Mouse (Mus musculus): Measurements from ENCODE around the gene Hipk1. TPM values are rescaled to one million over a fixed set of nuclear protein-coding genes. Genes with fewer than 3 reads are reported as not detected.

Gene Hipk1
- total RNA-seq, 2 experiments from 2014 or later = 68.1 to 77.3 TPM

- DNase-seq (ENCODE audit: low spot score in 2 of 2) = no peak
These were observed 39.8 kb downstream of the Hipk1 start for GRCm38 (mm10) chr3:103751558-103751957.

- no peak for DNase-seq (ENCODE audit: low spot score in 2 of 2)
These were observed 44.7 kb downstream of the Hipk1 start for GRCm38 (mm10) chr3:103746711-103747110.

- DNase-seq (ENCODE audit: low spot score in 2 of 2) = no peak
These were observed 46.2 kb downstream of the Hipk1 start for GRCm38 (mm10) chr3:103745001-103745770.

GRCm38 (mm10) chr3:103743208-103743607 is 48.2 kb downstream of the Hipk1 start:
- DNase-seq (ENCODE audit: low spot score in 2 of 2) = no peak

- no peak for DNase-seq (ENCODE audit: low spot score in 2 of 2)
These were observed 51.0 kb downstream of the Hipk1 start for GRCm38 (mm10) chr3:103740342-103740741.

- DNase-seq (ENCODE audit: low spot score in 2 of 2) = no peak
These were observed 52.0 kb downstream of the Hipk1 start, which contains the start of gene Gm10964 for GRCm38 (mm10) chr3:103739329-103739728. Gene Gm10964 (plus strand): TSS chr3:103739366.

GRCm38 (mm10) chr3:103737778-103738571 is 53.4 kb downstream of the Hipk1 start, which contains the start of gene Olfml3:
Gene Olfml3 (minus strand): TSS chr3:103738001.
- DNase-seq (ENCODE audit: low spot score in 2 of 2) = peak; percentile 96 to 98

GRCm38 (mm10) chr3:103737061-103737754 is 54.2 kb downstream of the Hipk1 start:
- DNase-seq (ENCODE audit: low spot score in 2 of 2) = peak in 1 of 2 experiments; percentile 48

- no peak for DNase-seq (ENCODE audit: low spot score in 2 of 2)
These were observed 55.4 kb downstream of the Hipk1 start for GRCm38 (mm10) chr3:103735776-103736600.

- DNase-seq (ENCODE audit: low spot score in 2 of 2) = no peak
These were observed 56.5 kb downstream of the Hipk1 start for GRCm38 (mm10) chr3:103734696-103735519.

- DNase-seq (ENCODE audit: low spot score in 2 of 2) = peak; percentile 42 to 53
These were observed 57.3 kb downstream of the Hipk1 start for GRCm38 (mm10) chr3:103733799-103734695.

GRCm38 (mm10) chr3:103733176-103733575 is 58.2 kb downstream of the Hipk1 start:
- no peak for DNase-seq (ENCODE audit: low spot score in 2 of 2)

GRCm38 (mm10) chr3:103732116-103732515 is 59.2 kb downstream of the Hipk1 start:
- no peak for DNase-seq (ENCODE audit: low spot score in 2 of 2)

- DNase-seq (ENCODE audit: low spot score in 2 of 2) = no peak
These were observed 61.5 kb downstream of the Hipk1 start for GRCm38 (mm10) chr3:103729850-103730249.

- DNase-seq (ENCODE audit: low spot score in 2 of 2) = no peak
These were observed 63.5 kb downstream of the Hipk1 start for GRCm38 (mm10) chr3:103727813-103728326.

- DNase-seq (ENCODE audit: low spot score in 2 of 2) = no peak
These were observed 64.7 kb downstream of the Hipk1 start for GRCm38 (mm10) chr3:103726642-103727041.

- DNase-seq (ENCODE audit: low spot score in 2 of 2) = peak in 1 of 2 experiments; percentile 7
These were observed 67.2 kb downstream of the Hipk1 start for GRCm38 (mm10) chr3:103724137-103724536.

GRCm38 (mm10) chr3:103718728-103719127 is 72.6 kb downstream of the Hipk1 start:
- peak in 1 of 2 experiments; percentile 10 for DNase-seq (ENCODE audit: low spot score in 2 of 2)
